Mouse (Mus musculus): ENCODE measurements around the gene 4930550C14Rik.

4930550C14Rik gene

GRCm38 (mm10) chr9:53404050-53404752 is 2.1 kb downstream of the 4930550C14Rik start:
- peak; percentile 15 for DNase-seq (ENCODE audit: low spot score)

- peak; percentile 77 for DNase-seq (ENCODE audit: low spot score)
Measured at GRCm38 (mm10) chr9:53404753-53405722, 2.9 kb downstream of the 4930550C14Rik start.

GRCm38 (mm10) chr9:53408548-53408947 is 6.4 kb downstream of the 4930550C14Rik start:
- DNase-seq (ENCODE audit: low spot score), result no peak

GRCm38 (mm10) chr9:53408953-53409361 is 6.8 kb downstream of the 4930550C14Rik start:
- no peak for DNase-seq (ENCODE audit: low spot score)

GRCm38 (mm10) chr9:53409427-53409826 is 7.3 kb downstream of the 4930550C14Rik start:
- DNase-seq (ENCODE audit: low spot score), result no peak

- no peak for DNase-seq (ENCODE audit: low spot score)
Measured at GRCm38 (mm10) chr9:53422133-53422896, 20.2 kb downstream of the 4930550C14Rik start.

- no peak for DNase-seq (ENCODE audit: low spot score)
Measured at GRCm38 (mm10) chr9:53426726-53427125, 24.6 kb downstream of the 4930550C14Rik start.

- DNase-seq (ENCODE audit: low spot score), result no peak
Measured at GRCm38 (mm10) chr9:53427638-53428037, 25.5 kb downstream of the 4930550C14Rik start.

GRCm38 (mm10) chr9:53435830-53436570 is 33.9 kb downstream of the 4930550C14Rik start:
- no peak for DNase-seq (ENCODE audit: low spot score)

- DNase-seq (ENCODE audit: low spot score), result no peak
Measured at GRCm38 (mm10) chr9:53450609-53451008, 48.5 kb downstream of the 4930550C14Rik start.

GRCm38 (mm10) chr9:53452038-53452437 is 49.9 kb downstream of the 4930550C14Rik start:
- DNase-seq (ENCODE audit: low spot score), result no peak

- DNase-seq (ENCODE audit: low spot score), result peak; percentile 13
Measured at GRCm38 (mm10) chr9:53472806-53473518, 70.8 kb downstream of the 4930550C14Rik start.

Data from retina, embryonic 14.5 days (tissue).